Mouse (Mus musculus) kidney, adult 2 months (tissue): ENCODE data around the gene Gm20715.

Experiments used
- CTCF ChIP-seq: fragments of 200-500 bp; conservative IDR thresholded peaks from 2 replicates; pipeline ENCODE4 v1.5.1; 2011; ENCODE audit warnings: low read depth, mild to moderate bottlenecking, control low read depth, low read length, moderate library complexity, mixed read lengths; ENCODE audit not compliant: insufficient read depth, insufficient read length
- POLR2A ChIP-seq: fragments of 200-500 bp; IDR thresholded peaks from one replicate; pipeline ENCODE4 v1.6.1; 2011; ENCODE audit warnings: low read depth, low read length, control low read depth

DNA sequence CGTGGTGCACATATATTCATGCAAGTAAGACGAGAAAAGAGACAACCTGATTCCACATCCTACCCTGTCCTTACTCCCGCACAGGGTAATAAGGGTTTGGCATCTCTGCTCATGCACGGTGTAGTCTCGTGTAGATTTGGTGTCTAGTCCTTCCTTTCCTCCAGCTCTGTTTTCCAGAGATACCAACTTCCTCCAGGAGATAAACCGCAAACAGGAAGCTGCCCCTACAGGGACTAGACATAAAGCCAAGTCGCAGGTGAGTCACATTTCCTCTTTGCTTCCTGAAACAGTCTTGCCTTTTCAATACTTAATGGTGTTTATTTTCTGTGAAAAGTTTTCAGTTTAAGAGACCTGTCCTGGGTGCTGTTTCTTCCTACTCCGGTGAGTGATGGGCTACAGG, 26.1 kb upstream of the Gm20715 start:
- TF ChIP-seq CTCF (no peak), POLR2A (no peak)
